Mouse (Mus musculus): ENCODE data around the gene Auh. TPM values are rescaled to one million over a fixed set of nuclear protein-coding genes. Genes with fewer than 3 reads are reported as not detected.

Gene Auh
- polyA plus RNA-seq, 1 experiment = 24.9 TPM

- WGBS = 87% methylated on average over 4 of the region's 4 CpGs
- Histone ChIP-seq H3K4me1 (ENCODE audit: control insufficient read depth, insufficient read depth, low read length) (no peaks in the 10 kb centered on the region), H3K4me3 (replicated peaks; ENCODE audit: extremely low read depth, low read depth, low read length) (no peak overlapping the region)
- TF ChIP-seq CTCF (IDR thresholded peaks at IDR 0.05; ENCODE audit: insufficient read depth, low read length) (no peak), POLR2A (IDR thresholded peaks at IDR 0.05; ENCODE audit: borderline replicate concordance, extremely low read depth, low read depth, low read length) (no peak)
- no peak for DNase-seq
Measured at GRCm38 (mm10) chr13:52911259-52911658, 18.2 kb downstream of the Auh start.

DNA sequence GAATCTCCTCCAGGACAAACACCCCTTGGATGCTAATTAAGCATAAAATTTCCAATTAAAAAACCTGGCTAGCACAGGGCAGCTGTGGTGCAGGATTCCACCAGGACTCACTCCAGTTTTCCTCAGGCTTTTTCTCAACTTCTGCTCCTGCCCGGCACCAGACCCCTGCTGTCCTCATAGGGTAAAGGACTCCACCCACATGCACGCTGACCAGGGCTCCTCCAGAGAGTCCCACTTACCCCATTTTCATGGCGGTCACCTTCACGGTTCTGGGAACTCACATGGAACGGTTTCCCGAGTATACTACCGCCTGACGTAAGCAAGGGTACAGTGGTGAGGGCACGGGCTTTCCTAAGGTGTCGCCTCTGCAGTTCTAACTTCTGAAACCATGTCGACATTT lies 23.2 kb downstream of the Auh start:
- no peak for DNase-seq
- WGBS = 91% methylated on average over 11 of the region's 11 CpGs
- H3K4me1 ChIP-seq (ENCODE audit: control insufficient read depth, insufficient read depth, low read length) = peaks cover 5% of the 10 kb centered on the region
- no peak overlapping the region for H3K4me3 ChIP-seq (replicated peaks; ENCODE audit: extremely low read depth, low read depth, low read length)
- TF ChIP-seq CTCF (IDR thresholded peaks at IDR 0.05; ENCODE audit: insufficient read depth, low read length) (no peak), POLR2A (IDR thresholded peaks at IDR 0.05; ENCODE audit: borderline replicate concordance, extremely low read depth, low read depth, low read length) (no peak)

DNA sequence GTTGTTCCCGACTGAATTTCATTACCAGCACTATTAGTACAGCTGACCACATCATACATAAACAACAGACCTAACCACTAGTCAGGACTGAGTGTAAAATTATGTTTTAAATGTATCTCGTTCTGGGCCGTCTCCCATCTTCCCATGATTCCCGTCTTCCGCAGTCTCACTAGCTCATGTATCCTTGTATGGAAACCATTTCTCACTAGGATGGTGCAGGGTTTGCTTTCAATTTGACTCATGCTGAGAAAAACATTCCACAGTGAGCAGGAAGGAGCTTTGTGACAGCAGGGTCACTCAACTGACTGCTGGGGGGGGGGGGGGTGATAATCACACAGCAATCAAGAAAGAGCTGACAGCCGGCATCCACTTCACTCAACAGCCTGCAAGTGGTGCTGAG lies 25.3 kb downstream of the Auh start:
- Histone ChIP-seq H3K4me1 (ENCODE audit: control insufficient read depth, insufficient read depth, low read length) (peaks cover 5% of the 10 kb centered on the region), H3K4me3 (replicated peaks; ENCODE audit: extremely low read depth, low read depth, low read length) (no peak overlapping the region)
- no peak for DNase-seq
- TF ChIP-seq POLR2A (IDR thresholded peaks at IDR 0.05; ENCODE audit: borderline replicate concordance, extremely low read depth, low read depth, low read length) = no peak
- no peak for TF ChIP-seq CTCF (IDR thresholded peaks at IDR 0.05; ENCODE audit: insufficient read depth, low read length)
- WGBS = 28% methylated on average over 6 of the region's 6 CpGs

GRCm38 (mm10) chr13:52903767-52904166 lies 25.7 kb downstream of the Auh start:
- peaks cover 5% of the 10 kb centered on the region for H3K4me1 ChIP-seq (ENCODE audit: control insufficient read depth, insufficient read depth, low read length)
- no peak overlapping the region for H3K4me3 ChIP-seq (replicated peaks; ENCODE audit: extremely low read depth, low read depth, low read length)
- no peak for DNase-seq
- WGBS = 39% methylated on average over 10 of the region's 10 CpGs
- TF ChIP-seq CTCF (IDR thresholded peaks at IDR 0.05; ENCODE audit: insufficient read depth, low read length) = no peak
- TF ChIP-seq POLR2A (IDR thresholded peaks at IDR 0.05; ENCODE audit: borderline replicate concordance, extremely low read depth, low read depth, low read length) = no peak

GRCm38 (mm10) chr13:52902517-52902916 lies 27.0 kb downstream of the Auh start:
- 69% methylated on average over 8 of the region's 8 CpGs for WGBS
- TF ChIP-seq CTCF (IDR thresholded peaks at IDR 0.05; ENCODE audit: insufficient read depth, low read length) = no peak
- no peak for TF ChIP-seq POLR2A (IDR thresholded peaks at IDR 0.05; ENCODE audit: borderline replicate concordance, extremely low read depth, low read depth, low read length)

DNA sequence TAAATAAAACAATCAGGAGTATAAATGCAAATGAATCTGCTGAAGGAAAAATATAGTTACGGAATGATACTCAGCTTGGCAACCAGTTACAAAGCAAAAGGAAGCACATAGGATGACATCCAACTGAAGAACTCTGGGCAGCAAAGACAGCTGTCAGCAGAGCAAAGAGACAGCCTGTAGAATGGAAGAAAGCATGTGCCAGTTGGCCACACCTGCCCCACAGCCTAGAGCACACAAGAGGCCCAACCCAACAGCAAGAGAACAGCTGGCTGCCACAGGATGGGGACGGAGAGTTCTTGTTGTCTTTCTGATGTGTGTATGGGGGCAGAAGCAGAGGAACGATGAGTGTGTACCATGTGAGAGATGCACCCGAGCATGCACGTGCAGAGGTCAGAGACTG lies 29.8 kb downstream of the Auh start:
- Histone ChIP-seq H3K4me1 (ENCODE audit: control insufficient read depth, insufficient read depth, low read length) (peaks cover 5% of the 10 kb centered on the region), H3K4me3 (replicated peaks; ENCODE audit: extremely low read depth, low read depth, low read length) (no peak overlapping the region)
- WGBS = 88% methylated on average over 5 of the region's 5 CpGs
- no peak for DNase-seq
- no peak for TF ChIP-seq POLR2A (IDR thresholded peaks at IDR 0.05; ENCODE audit: borderline replicate concordance, extremely low read depth, low read depth, low read length)

More at GRCm38 (mm10) chr13:52902517-52902916, 27.0 kb downstream of the Auh start:
- DNase-seq = peak; percentile 30
- Histone ChIP-seq H3K4me1 (ENCODE audit: control insufficient read depth, insufficient read depth, low read length) (peaks cover 5% of the 10 kb centered on the region), H3K4me3 (replicated peaks; ENCODE audit: extremely low read depth, low read depth, low read length) (no peak overlapping the region)

GRCm38 (mm10) chr13:52897806-52898205 lies 31.7 kb downstream of the Auh start:
- no peak for TF ChIP-seq CTCF (IDR thresholded peaks at IDR 0.05; ENCODE audit: insufficient read depth, low read length)
- TF ChIP-seq POLR2A (IDR thresholded peaks at IDR 0.05; ENCODE audit: borderline replicate concordance, extremely low read depth, low read depth, low read length) = no peak
- 77% methylated on average over 6 of the region's 6 CpGs for WGBS
- no peak overlapping the region for H3K4me3 ChIP-seq (replicated peaks; ENCODE audit: extremely low read depth, low read depth, low read length)
- no peak for DNase-seq
- peaks cover 6% of the 10 kb centered on the region for H3K4me1 ChIP-seq (ENCODE audit: control insufficient read depth, insufficient read depth, low read length)

DNA sequence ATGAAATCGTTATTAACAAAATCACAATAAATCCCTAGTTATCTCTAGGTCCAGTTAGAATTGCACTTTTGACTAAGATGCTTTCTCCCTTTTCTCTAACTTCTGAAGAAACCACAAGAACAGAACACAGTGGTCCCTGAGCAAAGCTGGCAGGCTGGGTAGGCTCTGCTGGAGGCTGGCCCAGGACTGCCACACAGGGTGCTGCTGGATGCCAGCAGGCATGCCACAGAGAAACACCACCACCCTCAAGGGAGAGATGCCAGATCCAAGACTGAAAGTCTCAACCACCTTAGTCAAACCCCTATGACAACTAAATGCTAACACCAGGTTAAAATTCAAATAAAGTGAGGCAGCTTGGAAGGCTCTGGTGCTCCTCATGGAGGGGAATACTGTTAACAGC lies 36.7 kb downstream of the Auh start:
- 84% methylated on average over 1 of the region's 1 CpGs for WGBS
- TF ChIP-seq CTCF (IDR thresholded peaks at IDR 0.05; ENCODE audit: insufficient read depth, low read length) (no peak), POLR2A (IDR thresholded peaks at IDR 0.05; ENCODE audit: borderline replicate concordance, extremely low read depth, low read depth, low read length) (no peak)
- H3K4me3 ChIP-seq (replicated peaks; ENCODE audit: extremely low read depth, low read depth, low read length) = no peak overlapping the region
- DNase-seq = no peak
- peaks cover 7% of the 10 kb centered on the region; the same call in 1 of the 2 replicates for H3K4me1 ChIP-seq (ENCODE audit: control insufficient read depth, insufficient read depth, low read length)

DNA sequence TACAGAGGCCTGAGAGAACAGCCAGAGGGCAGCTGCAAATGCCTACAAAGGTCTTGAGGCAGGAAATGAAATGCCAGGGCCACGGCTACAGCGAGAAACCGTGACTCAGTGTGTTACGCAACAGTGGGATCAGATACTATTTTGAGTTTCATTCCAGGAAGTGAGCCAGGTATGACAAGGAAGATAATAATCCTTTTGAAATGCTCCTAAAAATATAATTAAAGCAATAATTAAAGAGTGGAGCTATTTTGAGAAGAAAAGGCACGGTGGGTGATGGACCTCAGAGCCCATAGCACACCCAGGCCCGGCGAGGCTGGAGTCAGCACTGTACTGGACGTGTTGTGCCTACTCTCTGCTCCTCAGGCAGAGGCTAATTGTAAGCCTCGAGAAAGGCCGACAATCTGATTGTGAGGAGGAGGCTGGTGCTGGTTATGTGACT lies 37.4 kb downstream of the Auh start:
- Histone ChIP-seq H3K4me3 (replicated peaks; ENCODE audit: extremely low read depth, low read depth, low read length) (no peak overlapping the region), H3K4me1 (ENCODE audit: control insufficient read depth, insufficient read depth, low read length) (peaks cover 7% of the 10 kb centered on the region; the same call in 1 of the 2 replicates)
- TF ChIP-seq CTCF (IDR thresholded peaks at IDR 0.05; ENCODE audit: insufficient read depth, low read length) (no peak), POLR2A (IDR thresholded peaks at IDR 0.05; ENCODE audit: borderline replicate concordance, extremely low read depth, low read depth, low read length) (no peak)
- DNase-seq = peak; percentile 46
- 20% methylated on average over 10 of the region's 10 CpGs for WGBS

DNA sequence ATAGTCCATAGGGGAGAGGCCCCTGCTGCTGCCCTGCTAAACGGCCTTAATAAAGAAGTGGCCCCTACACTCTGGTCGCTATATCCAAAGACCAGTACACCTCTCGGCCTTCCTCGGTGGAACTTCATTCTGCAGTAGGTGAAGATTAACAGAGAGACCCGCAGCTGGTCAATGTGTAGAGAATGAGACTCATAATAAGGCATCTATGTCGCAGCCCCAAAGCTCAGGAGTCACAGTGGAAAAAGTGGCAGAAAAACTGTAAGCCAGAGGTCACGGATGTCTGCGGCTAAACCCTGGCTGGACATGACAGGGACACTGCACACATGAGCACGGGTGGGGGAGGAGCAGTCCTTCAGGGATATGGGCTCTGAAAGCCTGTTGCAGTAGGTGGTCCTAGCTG lies 39.2 kb downstream of the Auh start:
- WGBS = 94% methylated on average over 9 of the region's 9 CpGs
- Histone ChIP-seq H3K4me1 (ENCODE audit: control insufficient read depth, insufficient read depth, low read length) (peaks cover 7% of the 10 kb centered on the region; the same call in 1 of the 2 replicates), H3K4me3 (replicated peaks; ENCODE audit: extremely low read depth, low read depth, low read length) (no peak overlapping the region)
- TF ChIP-seq CTCF (IDR thresholded peaks at IDR 0.05; ENCODE audit: insufficient read depth, low read length) (no peak), POLR2A (IDR thresholded peaks at IDR 0.05; ENCODE audit: borderline replicate concordance, extremely low read depth, low read depth, low read length) (no peak)
- DNase-seq = no peak

Data from lung, adult 2 months (tissue).